Mouse (Mus musculus): Measurements from ENCODE around the gene Nexn. TPM values are rescaled to one million over a fixed set of nuclear protein-coding genes. Genes with fewer than 3 reads are reported as not detected.

The Nexn gene
- polyA plus RNA-seq, 1 experiment: 1.6 TPM

DNA sequence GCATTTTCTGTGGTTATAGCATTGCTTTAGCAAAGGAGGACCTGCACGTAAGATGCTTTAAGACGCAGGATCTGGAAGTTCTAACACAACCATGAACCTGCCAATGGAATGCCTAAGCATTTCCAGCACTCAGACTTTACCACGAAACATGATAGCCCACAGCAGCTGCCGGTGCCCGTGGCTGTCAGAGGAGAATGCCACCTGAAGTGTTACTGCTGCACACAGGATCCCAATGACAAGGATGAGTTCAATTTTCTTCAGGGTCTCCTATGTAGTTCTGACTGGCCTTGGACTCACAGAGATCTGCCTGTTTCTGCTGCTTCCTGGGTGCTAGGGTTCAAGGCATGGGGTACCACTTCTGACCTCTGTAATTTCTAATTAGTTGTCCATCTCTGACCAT lies 18.6 kb upstream of the Nexn start:
- Histone ChIP-seq H3K4me3 (ENCODE audit: insufficient read depth, low read length) (no peak overlapping the region), H3K4me1 (ENCODE audit: control insufficient read depth, insufficient read depth, low read length) (no peaks in the 10 kb centered on the region)
- no peak for TF ChIP-seq POLR2A (IDR thresholded peaks at IDR 0.05; ENCODE audit: borderline replicate concordance, low read depth, low read length)
- no peak for TF ChIP-seq CTCF (IDR thresholded peaks at IDR 0.05; ENCODE audit: low read depth, low read length)

GRCm38 (mm10) chr3:152284306-152284705 lies 18.2 kb upstream of the Nexn start:
- H3K27ac ChIP-seq (ENCODE audit: insufficient read depth, low read depth, low read length): no peak overlapping the region
- no peak for TF ChIP-seq POLR2A (IDR thresholded peaks at IDR 0.05; ENCODE audit: borderline replicate concordance, low read depth, low read length)
- no peak for TF ChIP-seq CTCF (IDR thresholded peaks at IDR 0.05; ENCODE audit: low read depth, low read length)
- H3K4me1 ChIP-seq (ENCODE audit: control insufficient read depth, insufficient read depth, low read length): no peaks in the 10 kb centered on the region
- H3K4me3 ChIP-seq (ENCODE audit: insufficient read depth, low read length): no peak overlapping the region

More for the DNA sequence above, 18.6 kb upstream of the Nexn start:
- H3K27ac ChIP-seq (ENCODE audit: insufficient read depth, low read depth, low read length): no peak overlapping the region

- no peaks in the 10 kb centered on the region for H3K4me1 ChIP-seq (ENCODE audit: control insufficient read depth, insufficient read depth, low read length)
- no peak overlapping the region for H3K27ac ChIP-seq (ENCODE audit: insufficient read depth, low read depth, low read length)
- H3K4me3 ChIP-seq (ENCODE audit: insufficient read depth, low read length): no peak overlapping the region
- TF ChIP-seq POLR2A (IDR thresholded peaks at IDR 0.05; ENCODE audit: borderline replicate concordance, low read depth, low read length) (no peak), CTCF (IDR thresholded peaks at IDR 0.05; ENCODE audit: low read depth, low read length) (no peak)
Measured at GRCm38 (mm10) chr3:152282126-152282525, 16.0 kb upstream of the Nexn start.

DNA sequence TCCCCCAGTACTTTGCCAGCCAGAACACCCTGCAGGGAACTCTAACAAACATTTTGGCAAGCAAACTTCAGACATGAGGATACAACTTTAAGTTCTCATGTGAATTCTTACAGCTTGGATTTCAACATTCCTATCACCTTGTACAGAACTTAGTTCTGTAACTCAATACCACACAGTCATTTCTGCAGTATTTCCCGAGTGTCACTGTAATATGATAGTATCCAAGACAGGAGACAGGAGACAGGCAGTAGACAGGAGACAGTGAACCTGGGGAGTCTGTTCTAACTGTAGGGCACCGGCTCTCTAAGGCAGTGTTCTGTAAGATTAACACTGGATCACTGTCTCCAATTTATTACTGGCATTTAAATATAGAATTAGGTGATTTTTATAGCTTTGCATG lies 12.3 kb upstream of the Nexn start:
- Histone ChIP-seq H3K4me1 (ENCODE audit: control insufficient read depth, insufficient read depth, low read length) (no peaks in the 10 kb centered on the region), H3K27ac (ENCODE audit: insufficient read depth, low read depth, low read length) (no peak overlapping the region), H3K4me3 (ENCODE audit: insufficient read depth, low read length) (no peak overlapping the region)
- no peak for TF ChIP-seq POLR2A (IDR thresholded peaks at IDR 0.05; ENCODE audit: borderline replicate concordance, low read depth, low read length)

DNA sequence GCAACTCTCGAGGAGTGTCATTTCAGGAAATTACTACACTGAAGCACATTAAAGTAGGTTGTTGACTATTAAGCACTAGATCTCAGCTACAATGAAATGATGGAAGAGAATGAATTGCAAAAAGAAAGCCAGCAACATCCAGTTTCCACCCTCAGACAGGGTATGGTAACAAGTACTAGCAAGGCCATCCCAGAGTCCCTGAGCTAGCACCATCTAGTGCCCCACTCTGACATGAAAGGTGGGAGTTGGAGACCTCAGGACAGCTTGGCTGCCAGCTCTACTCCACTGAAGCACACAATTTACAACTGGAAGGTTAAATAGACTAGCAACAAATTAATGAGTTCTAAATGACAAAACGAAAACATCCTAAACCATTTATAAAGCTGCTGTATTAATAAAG lies 11.8 kb upstream of the Nexn start:
- no peak overlapping the region for H3K27ac ChIP-seq (ENCODE audit: insufficient read depth, low read depth, low read length)
- no peaks in the 10 kb centered on the region for H3K4me1 ChIP-seq (ENCODE audit: control insufficient read depth, insufficient read depth, low read length)
- no peak overlapping the region for H3K4me3 ChIP-seq (ENCODE audit: insufficient read depth, low read length)
- no peak for TF ChIP-seq POLR2A (IDR thresholded peaks at IDR 0.05; ENCODE audit: borderline replicate concordance, low read depth, low read length)
- TF ChIP-seq CTCF (IDR thresholded peaks at IDR 0.05; ENCODE audit: low read depth, low read length): no peak

DNA sequence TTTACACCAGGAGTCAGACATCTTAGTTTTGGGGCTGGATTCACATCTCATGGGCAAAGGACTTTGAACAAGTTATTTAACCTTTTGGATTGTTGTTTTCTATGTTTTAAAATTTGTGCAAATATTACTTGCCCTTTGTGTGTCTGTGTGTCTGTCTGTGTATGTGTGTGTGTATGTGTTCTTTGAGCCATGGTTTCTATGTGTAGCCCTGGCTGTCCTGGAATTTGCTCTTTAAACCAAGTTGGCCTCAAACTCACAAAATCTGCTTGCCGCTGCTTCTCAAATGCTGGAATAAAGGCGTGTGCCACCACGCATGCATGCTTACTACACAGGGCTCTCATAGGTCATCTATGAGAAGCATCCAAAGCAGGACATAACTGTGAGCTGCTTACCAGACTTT lies 10.8 kb upstream of the Nexn start:
- Histone ChIP-seq H3K27ac (ENCODE audit: insufficient read depth, low read depth, low read length) (no peak overlapping the region), H3K4me1 (ENCODE audit: control insufficient read depth, insufficient read depth, low read length) (no peaks in the 10 kb centered on the region), H3K4me3 (ENCODE audit: insufficient read depth, low read length) (no peak overlapping the region)
- TF ChIP-seq POLR2A (IDR thresholded peaks at IDR 0.05; ENCODE audit: borderline replicate concordance, low read depth, low read length) (no peak), CTCF (IDR thresholded peaks at IDR 0.05; ENCODE audit: low read depth, low read length) (no peak)

DNA sequence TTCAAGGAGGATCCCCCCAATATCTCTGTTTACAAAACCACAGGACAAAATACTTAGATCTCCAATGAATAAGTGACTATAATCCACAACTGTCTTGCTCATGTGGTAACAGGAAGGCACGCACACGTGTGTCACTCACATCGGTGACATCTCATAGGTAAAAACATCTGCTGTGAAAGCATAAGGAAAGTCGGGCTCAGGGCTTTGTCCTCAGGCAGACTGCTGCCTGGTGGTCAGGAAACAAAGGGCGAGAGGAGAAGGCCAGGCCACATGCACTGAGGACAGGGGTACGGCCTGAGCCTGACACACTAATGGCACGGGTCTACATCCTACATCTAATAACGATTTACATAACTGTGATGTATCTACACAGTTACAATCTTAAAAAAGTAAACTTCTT lies 8.9 kb upstream of the Nexn start:
- Histone ChIP-seq H3K4me1 (ENCODE audit: control insufficient read depth, insufficient read depth, low read length) (no peaks in the 10 kb centered on the region), H3K4me3 (ENCODE audit: insufficient read depth, low read length) (no peak overlapping the region), H3K27ac (ENCODE audit: insufficient read depth, low read depth, low read length) (no peak overlapping the region)
- no peak for TF ChIP-seq POLR2A (IDR thresholded peaks at IDR 0.05; ENCODE audit: borderline replicate concordance, low read depth, low read length)
- no peak for TF ChIP-seq CTCF (IDR thresholded peaks at IDR 0.05; ENCODE audit: low read depth, low read length)

GRCm38 (mm10) chr3:152272974-152273685 lies 7.0 kb upstream of the Nexn start:
- Histone ChIP-seq H3K4me3 (ENCODE audit: insufficient read depth, low read length) (no peak overlapping the region), H3K27ac (ENCODE audit: insufficient read depth, low read depth, low read length) (no peak overlapping the region), H3K4me1 (ENCODE audit: control insufficient read depth, insufficient read depth, low read length) (no peaks in the 10 kb centered on the region)
- no peak for TF ChIP-seq POLR2A (IDR thresholded peaks at IDR 0.05; ENCODE audit: borderline replicate concordance, low read depth, low read length)
- no peak for TF ChIP-seq CTCF (IDR thresholded peaks at IDR 0.05; ENCODE audit: low read depth, low read length)

DNA sequence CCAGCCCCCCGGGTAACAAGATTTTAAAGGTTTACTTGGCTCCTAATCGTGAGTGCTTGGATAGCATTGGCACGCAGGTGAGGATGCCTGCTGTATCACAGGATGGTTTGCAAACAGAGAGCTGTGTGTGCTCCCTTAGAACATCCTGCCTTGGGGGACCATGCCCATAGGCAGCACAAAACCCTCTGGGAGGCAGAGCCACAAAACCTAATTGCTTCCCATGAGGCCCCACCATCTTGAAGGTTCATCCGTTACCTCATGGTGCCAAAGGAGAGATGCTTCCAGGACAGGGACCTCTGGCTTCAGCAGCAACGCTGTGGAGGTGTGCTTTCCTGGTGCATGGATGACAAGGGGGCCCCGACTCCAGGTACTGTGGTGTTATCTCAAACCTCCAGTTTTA lies 5.7 kb upstream of the Nexn start:
- TF ChIP-seq POLR2A (IDR thresholded peaks at IDR 0.05; ENCODE audit: borderline replicate concordance, low read depth, low read length) (no peak), CTCF (IDR thresholded peaks at IDR 0.05; ENCODE audit: low read depth, low read length) (no peak)

DNA sequence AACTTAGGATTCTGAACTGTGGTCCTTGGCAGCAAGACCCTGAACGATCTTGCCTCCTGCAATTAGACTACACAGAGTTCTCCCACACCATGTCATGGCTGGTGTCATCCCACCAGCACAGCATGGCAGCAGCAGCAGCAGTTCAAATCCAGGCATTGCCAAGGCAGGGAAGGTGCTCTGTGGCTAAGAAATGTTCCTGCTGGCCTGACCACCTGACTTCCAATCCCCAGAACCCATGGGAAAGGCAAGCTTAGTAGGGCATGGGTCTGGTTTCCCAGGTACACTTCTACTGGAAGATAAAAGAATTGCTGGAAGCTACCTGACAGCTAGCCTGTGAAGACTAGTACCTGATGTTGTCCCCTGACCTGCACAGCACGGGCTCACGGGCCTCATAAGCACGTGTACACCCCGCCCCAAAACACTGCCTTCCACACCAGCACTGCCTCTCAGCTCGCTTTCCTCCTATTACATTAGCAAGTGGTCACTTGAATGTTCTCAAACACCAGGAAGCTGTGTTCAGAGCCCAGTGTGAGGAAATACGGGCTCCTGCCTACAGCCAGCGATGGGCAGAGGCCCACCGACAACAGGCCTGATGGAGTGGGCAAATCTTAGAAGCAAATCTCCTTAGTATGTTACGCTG lies 5.0 kb upstream of the Nexn start:
- TF ChIP-seq POLR2A (IDR thresholded peaks at IDR 0.05; ENCODE audit: borderline replicate concordance, low read depth, low read length) (no peak), CTCF (IDR thresholded peaks at IDR 0.05; ENCODE audit: low read depth, low read length) (no peak)
- Histone ChIP-seq H3K4me1 (ENCODE audit: control insufficient read depth, insufficient read depth, low read length) (no peaks in the 10 kb centered on the region), H3K27ac (ENCODE audit: insufficient read depth, low read depth, low read length) (no peak overlapping the region), H3K4me3 (ENCODE audit: insufficient read depth, low read length) (no peak overlapping the region)

More for the DNA sequence above, 5.7 kb upstream of the Nexn start:
- Histone ChIP-seq H3K27ac (ENCODE audit: insufficient read depth, low read depth, low read length) (no peak overlapping the region), H3K4me3 (ENCODE audit: insufficient read depth, low read length) (no peak overlapping the region), H3K4me1 (ENCODE audit: control insufficient read depth, insufficient read depth, low read length) (no peaks in the 10 kb centered on the region)
